Mouse (Mus musculus) myocyte (in vitro differentiated cells): Measurements from ENCODE around the gene Sdr39u1. TPM values are rescaled to one million over a fixed set of nuclear protein-coding genes. Genes with fewer than 3 reads are reported as not detected.

Experiments
- H3K27me3 ChIP-seq: one replicate; pipeline ENCODE4 v1.6.1; 2011; ENCODE audit not compliant: control insufficient read depth, insufficient read depth, insufficient read length
- H3K36me3 ChIP-seq: one replicate; pipeline ENCODE4 v1.6.1; 2011; ENCODE audit not compliant: control insufficient read depth, insufficient read depth
- H3K4me2 ChIP-seq: one replicate; pipeline ENCODE4 v1.6.1; 2011; ENCODE audit warnings: low read depth, control low read depth
- H3K4me3 ChIP-seq: one replicate; pipeline ENCODE4 v1.5.1; 2011; ENCODE audit warnings: mild to moderate bottlenecking, control low read depth, moderate library complexity
- H3K79me2 ChIP-seq: one replicate; pipeline ENCODE4 v1.6.1; 2011; ENCODE audit not compliant: control insufficient read depth, insufficient read depth
- H3ac ChIP-seq: one replicate; pipeline ENCODE4 v1.6.1; 2011; ENCODE audit not compliant: control insufficient read depth, insufficient read length
- CEBPB ChIP-seq: IDR thresholded peaks from 2 replicates; pipeline ENCODE4 v1.6.1; 2011; ENCODE audit warnings: mild to moderate bottlenecking, moderate library complexity; ENCODE audit not compliant: poor library complexity, insufficient read depth, severe bottlenecking
- E2F4 ChIP-seq: IDR thresholded peaks from one replicate; pipeline ENCODE4 v1.6.1; 2011; ENCODE audit warnings: mild to moderate bottlenecking, control low read depth, moderate library complexity; ENCODE audit not compliant: insufficient read depth
- MAX ChIP-seq: IDR thresholded peaks from one replicate; pipeline ENCODE4 v1.6.1; 2011; ENCODE audit warnings: low read depth, mild to moderate bottlenecking, control low read depth
- MYOD1 ChIP-seq, 3 experiments: IDR thresholded peaks; one replicate each; pipeline ENCODE4 v1.6.1; 2011; ENCODE audit warnings: control low read depth in 2 of 3, low read depth in 2 of 3, mild to moderate bottlenecking in 2 of 3, moderate library complexity in 1 of 3; ENCODE audit not compliant: insufficient read length in 2 of 3, control insufficient read depth in 1 of 3
- MYOG ChIP-seq, 3 experiments: IDR thresholded peaks; one replicate each; pipeline ENCODE4 v1.6.1; 2011; ENCODE audit warnings: control low read depth in 2 of 3, low read depth in 2 of 3, mild to moderate bottlenecking in 2 of 3; ENCODE audit not compliant: insufficient read length in 2 of 3, control insufficient read depth in 1 of 3, insufficient read depth in 1 of 3
- POLR2A ChIP-seq: IDR thresholded peaks from one replicate; pipeline ENCODE4 v1.6.1; 2011; ENCODE audit warnings: low read depth, mild to moderate bottlenecking, control low read depth, moderate library complexity; ENCODE audit not compliant: insufficient read length
- POLR2AphosphoS2 ChIP-seq: IDR thresholded peaks from one replicate; pipeline ENCODE4 v1.6.1; 2011; ENCODE audit warnings: low read depth, control low read depth; ENCODE audit not compliant: insufficient read length
- REST ChIP-seq: IDR thresholded peaks from one replicate; pipeline ENCODE4 v1.6.1; 2011; ENCODE audit warnings: mild to moderate bottlenecking, control low read depth, moderate library complexity; ENCODE audit not compliant: insufficient read depth, insufficient read length
- SRF ChIP-seq: IDR thresholded peaks from one replicate; pipeline ENCODE4 v1.6.1; 2011; ENCODE audit warnings: low read depth; ENCODE audit not compliant: control insufficient read depth, insufficient read length
- TCF12 ChIP-seq: IDR thresholded peaks from one replicate; pipeline ENCODE4 v1.6.1; 2011; ENCODE audit warnings: mild to moderate bottlenecking, control low read depth; ENCODE audit not compliant: poor library complexity, insufficient read depth, severe bottlenecking
- TCF3 ChIP-seq: IDR thresholded peaks from one replicate; pipeline ENCODE4 v1.6.1; 2011; ENCODE audit warnings: low read depth, control low read depth; ENCODE audit not compliant: insufficient read length
- USF1 ChIP-seq: IDR thresholded peaks from one replicate; pipeline ENCODE4 v1.6.1; 2011; ENCODE audit warnings: low read depth, mild to moderate bottlenecking, control low read depth, moderate library complexity
- polyA plus RNA-seq: library from polyadenylated mRNA; unstranded; fragments of >200 nt; fragmentation: generic; extraction: Trizol; gene quantifications from one replicate; pipeline ENCODE4 v1.2.1, GENCODE M21; 2012; ENCODE audit warnings: missing spikeins

Sdr39u1 gene
- polyA plus RNA-seq, 1 experiment = 2.4 TPM

- Histone ChIP-seq H3K4me3 (peak within 1 kb of the TSS; percentile 86), H3K79me2 (no peaks in the 10 kb centered on the region), H3ac (peak within 1 kb of the TSS; percentile 67), H3K27me3 (no peaks in the 10 kb centered on the region), H3K4me2 (peak within 1 kb of the TSS; percentile 81), H3K36me3 (peaks cover 23% of the 10 kb centered on the region)
- TF ChIP-seq MYOD1 (IDR thresholded peaks at IDR 0.05; ENCODE audit: control insufficient read depth in 1 of 3, insufficient read length in 2 of 3, low read depth in 2 of 3) (peak in 1 of 3 experiments; percentile 45), POLR2A (peak; percentile 82), TCF12 (no peak), POLR2AphosphoS2 (peak; percentile 75), MYOG (IDR thresholded peaks at IDR 0.05; ENCODE audit: control insufficient read depth in 1 of 3, insufficient read depth in 1 of 3, insufficient read length in 2 of 3, low read depth in 2 of 3) (peak in 1 of 3 experiments; percentile 20), USF1 (no peak)
Measured at GRCm38 (mm10) chr14:55884713-55885113, 15.4 kb downstream of the Sdr39u1 start, which contains the start of gene Khnyn. TSS of gene Khnyn (plus strand) at chr14:55884947.

DNA sequence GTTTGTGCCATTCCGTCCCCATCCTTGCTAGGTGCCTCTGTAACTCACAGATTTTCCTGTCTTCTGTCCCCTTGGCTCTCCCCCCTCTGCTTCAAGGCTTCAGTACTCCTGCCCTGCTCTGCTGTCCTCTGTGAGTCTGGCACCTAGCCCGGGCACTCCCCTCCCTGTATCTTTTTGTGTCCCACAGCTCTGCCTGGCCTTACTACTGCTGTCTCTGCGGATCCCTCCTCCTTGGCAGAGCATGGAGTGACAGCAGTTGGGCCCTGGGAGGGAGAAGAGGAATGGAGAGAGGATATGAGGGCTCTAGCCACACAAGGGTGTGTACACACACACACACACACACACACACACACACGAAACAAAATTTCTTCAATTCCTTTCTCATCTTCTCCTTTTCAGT, 15.9 kb downstream of the Sdr39u1 start, which contains the start of gene Cbln3:
Gene Cbln3 (minus strand): TSS at position 227 of the 400 bp plus-strand sequence.
- Histone ChIP-seq H3K4me3 (peak within 1 kb of the TSS; percentile 86), H3K36me3 (peaks cover 18% of the 10 kb centered on the region), H3ac (peak within 1 kb of the TSS; percentile 67), H3K27me3 (no peaks in the 10 kb centered on the region), H3K4me2 (peak within 1 kb of the TSS; percentile 81), H3K79me2 (no peaks in the 10 kb centered on the region)
- no peak for TF ChIP-seq MAX
- TF ChIP-seq POLR2A = no peak
- no peak for TF ChIP-seq POLR2AphosphoS2
- no peak for TF ChIP-seq REST
- no peak for TF ChIP-seq SRF
- no peak for TF ChIP-seq USF1
- no peak for TF ChIP-seq CEBPB
- no peak for TF ChIP-seq TCF12
- no peak for TF ChIP-seq E2F4
- TF ChIP-seq TCF3 = no peak
- TF ChIP-seq MYOD1 (IDR thresholded peaks at IDR 0.05; ENCODE audit: control insufficient read depth in 1 of 3, insufficient read length in 2 of 3, low read depth in 2 of 3) = no peak
- no peak for TF ChIP-seq MYOG (IDR thresholded peaks at IDR 0.05; ENCODE audit: control insufficient read depth in 1 of 3, insufficient read depth in 1 of 3, insufficient read length in 2 of 3, low read depth in 2 of 3)

GRCm38 (mm10) chr14:55883663-55884062, 16.4 kb downstream of the Sdr39u1 start:
- Histone ChIP-seq H3K4me3 (no peak overlapping the region), H3K27me3 (no peaks in the 10 kb centered on the region), H3K36me3 (peaks cover 13% of the 10 kb centered on the region), H3ac (no peak overlapping the region), H3K79me2 (no peaks in the 10 kb centered on the region), H3K4me2 (no peak overlapping the region)
- TF ChIP-seq USF1 (no peak), CEBPB (no peak), REST (no peak), TCF12 (no peak), SRF (no peak), POLR2A (no peak)

GRCm38 (mm10) chr14:55883149-55883661, 16.9 kb downstream of the Sdr39u1 start:
- Histone ChIP-seq H3ac (no peak overlapping the region), H3K4me3 (no peak overlapping the region), H3K79me2 (no peaks in the 10 kb centered on the region), H3K36me3 (peaks cover 8% of the 10 kb centered on the region), H3K4me2 (no peak overlapping the region), H3K27me3 (no peaks in the 10 kb centered on the region)
- no peak for TF ChIP-seq MAX
- TF ChIP-seq E2F4 = no peak
- no peak for TF ChIP-seq USF1

GRCm38 (mm10) chr14:55882171-55882641, 17.9 kb downstream of the Sdr39u1 start:
- H3K4me2 ChIP-seq = no peak overlapping the region
- H3K4me3 ChIP-seq = no peak overlapping the region
- no peaks in the 10 kb centered on the region for H3K36me3 ChIP-seq
- no peak for TF ChIP-seq MAX
- H3ac ChIP-seq = no peak overlapping the region
- H3K79me2 ChIP-seq = no peaks in the 10 kb centered on the region
- no peaks in the 10 kb centered on the region for H3K27me3 ChIP-seq
